Mouse (Mus musculus): Measurements from ENCODE around the gene Tmc4. TPM values are rescaled to one million over a fixed set of nuclear protein-coding genes. Genes with fewer than 3 reads are reported as not detected.

Tmc4 gene
- polyA plus RNA-seq, 1 experiment from 2014 or later = 6.2 TPM

- Histone ChIP-seq H3K9me3 (ENCODE audit: control insufficient read depth, low read length) (no peaks in the 10 kb centered on the region), H3K4me1 (ENCODE audit: control insufficient read depth, insufficient read depth, low read length) (peaks cover 16% of the 10 kb centered on the region; the same call in 1 of the 2 replicates), H3K4me3 (ENCODE audit: low read depth, low read length) (peak overlapping the region; percentile 56), H3K27me3 (ENCODE audit: control insufficient read depth, insufficient read depth, low read length) (no peaks in the 10 kb centered on the region), H3K4me2 (ENCODE audit: low read depth, low read length) (peak overlapping the region; percentile 78), H3K36me3 (ENCODE audit: control insufficient read depth, insufficient read depth, low read length) (0 out of 2 replicates have a peak, but pooled peaks cover 4% of the 10 kb centered on the region), H3K27ac (ENCODE audit: low read depth, low read length) (peak overlapping the region; percentile 85), H3K9ac (replicated peaks; ENCODE audit: low read depth, low read length) (peak overlapping the region; percentile 76)
- peak; percentile 42 for ATAC-seq (ENCODE audit: low read depth)
- under 1% methylated on average over 47 of the region's 55 CpGs for WGBS
These were observed 17.0 kb upstream of the Tmc4 start for GRCm38 (mm10) chr7:3694076-3694948.

DNA sequence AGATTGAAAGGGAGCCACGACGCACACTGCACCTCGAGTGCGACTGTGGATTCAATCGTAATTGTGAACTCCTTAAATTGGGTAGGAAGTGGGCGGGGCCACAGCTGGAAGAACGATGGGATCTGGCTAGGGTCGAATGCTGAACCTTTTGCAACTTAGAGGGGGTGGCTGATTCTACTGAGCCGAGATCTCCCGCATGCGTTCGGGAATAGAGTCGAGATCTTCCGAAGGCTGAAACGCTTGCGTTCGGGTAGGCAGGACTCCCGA lies 16.4 kb upstream of the Tmc4 start:
- no peak for ATAC-seq (ENCODE audit: low read depth)
- Histone ChIP-seq H3K4me3 (ENCODE audit: low read depth, low read length) (peak overlapping the region; percentile 56), H3K27ac (ENCODE audit: low read depth, low read length) (peak overlapping the region; percentile 85), H3K4me2 (ENCODE audit: low read depth, low read length) (peak overlapping the region; percentile 78), H3K9ac (replicated peaks; ENCODE audit: low read depth, low read length) (peak overlapping the region; percentile 76), H3K4me1 (ENCODE audit: control insufficient read depth, insufficient read depth, low read length) (peaks cover 16% of the 10 kb centered on the region; the same call in 1 of the 2 replicates), H3K36me3 (ENCODE audit: control insufficient read depth, insufficient read depth, low read length) (0 out of 2 replicates have a peak, but pooled peaks cover 4% of the 10 kb centered on the region), H3K27me3 (ENCODE audit: control insufficient read depth, insufficient read depth, low read length) (no peaks in the 10 kb centered on the region), H3K9me3 (ENCODE audit: control insufficient read depth, low read length) (no peaks in the 10 kb centered on the region)
- WGBS = under 1% methylated on average over 18 of the region's 18 CpGs

DNA sequence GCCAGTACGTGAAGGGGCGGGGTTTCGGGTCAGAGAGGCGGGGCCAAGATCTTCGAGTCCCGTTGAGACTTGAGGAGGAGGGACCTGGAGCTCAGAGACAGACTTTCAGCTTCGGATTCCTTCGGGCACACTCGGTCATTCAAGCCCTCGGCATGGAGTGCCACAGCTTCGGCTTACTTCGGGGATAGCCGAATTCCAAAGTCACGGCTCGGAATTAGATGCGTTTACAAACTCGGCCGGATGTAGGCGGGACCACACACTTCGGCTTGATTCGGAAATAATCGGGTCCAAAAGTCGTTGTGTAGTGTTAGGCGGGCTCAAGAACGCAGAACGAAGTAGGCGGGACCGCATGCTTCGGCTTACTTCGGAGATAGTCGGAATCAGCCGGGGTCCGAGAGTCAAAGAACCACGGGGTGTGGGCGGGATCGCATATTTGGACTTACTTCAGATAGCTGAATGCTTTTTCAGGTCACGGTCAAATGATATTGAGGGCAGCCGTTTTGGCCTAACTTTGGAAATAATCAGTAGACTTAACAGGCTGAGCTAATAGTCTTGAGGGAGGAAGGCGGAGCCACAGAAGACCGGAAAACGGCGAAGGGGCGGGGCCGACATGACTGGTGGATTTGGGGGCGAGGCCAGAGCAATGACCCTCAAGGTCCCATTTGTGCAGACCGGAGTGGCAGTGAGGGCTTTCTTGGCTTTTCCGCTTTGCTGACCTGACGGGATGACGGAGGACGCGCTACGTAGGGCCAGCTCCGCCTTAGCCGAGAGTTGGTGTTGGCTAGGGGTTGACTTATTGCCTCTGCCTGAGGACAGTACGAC lies 15.8 kb upstream of the Tmc4 start, which contains the start of gene Mboat7:
Gene Mboat7, minus strand, starts transcription at position 537 of the 822 bp plus-strand sequence.
- Histone ChIP-seq H3K9me3 (ENCODE audit: control insufficient read depth, low read length) (no peaks in the 10 kb centered on the region), H3K27ac (ENCODE audit: low read depth, low read length) (peak within 1 kb of the TSS; percentile 85), H3K4me2 (ENCODE audit: low read depth, low read length) (peak within 1 kb of the TSS; percentile 78), H3K4me1 (ENCODE audit: control insufficient read depth, insufficient read depth, low read length) (peaks cover 16% of the 10 kb centered on the region; the same call in 1 of the 2 replicates), H3K4me3 (ENCODE audit: low read depth, low read length) (peak within 1 kb of the TSS; percentile 56), H3K36me3 (ENCODE audit: control insufficient read depth, insufficient read depth, low read length) (0 out of 2 replicates have a peak, but pooled peaks cover 4% of the 10 kb centered on the region), H3K9ac (replicated peaks; ENCODE audit: low read depth, low read length) (peak within 1 kb of the TSS; percentile 76), H3K27me3 (ENCODE audit: control insufficient read depth, insufficient read depth, low read length) (no peaks in the 10 kb centered on the region)
- ATAC-seq (ENCODE audit: low read depth) = peak; percentile 92
- WGBS = under 1% methylated on average over 55 of the region's 55 CpGs

DNA sequence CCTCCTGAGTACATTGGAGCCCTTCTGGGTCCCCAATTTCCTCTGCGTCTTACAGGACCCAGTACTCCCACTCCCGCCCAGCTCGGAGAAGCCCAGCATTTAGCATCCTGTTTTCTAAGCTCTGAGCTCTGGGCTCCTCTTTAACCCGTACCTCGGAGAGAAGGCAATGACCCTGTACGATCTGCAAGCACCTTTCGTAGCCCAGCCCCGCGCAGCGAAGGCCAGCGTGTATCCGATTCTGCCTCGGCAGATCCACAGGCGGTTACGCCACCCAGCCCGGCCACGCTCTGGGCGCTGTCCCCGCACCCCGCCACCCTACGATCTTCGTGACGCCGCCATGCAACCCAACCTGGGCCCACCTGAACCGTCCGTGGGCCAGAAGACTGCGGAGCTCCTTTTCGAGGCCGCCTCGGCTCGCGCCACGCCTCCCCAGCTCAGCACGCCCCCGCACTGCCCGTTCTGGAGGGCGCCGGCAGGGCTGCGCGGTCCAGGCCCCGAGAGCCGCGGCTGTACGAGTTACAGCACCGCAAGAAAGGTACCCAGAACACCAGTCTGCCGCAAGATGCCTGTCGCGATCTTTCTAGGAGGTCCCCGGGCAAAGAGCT lies 15.1 kb upstream of the Tmc4 start, which contains the start of gene Tsen34:
Gene Tsen34, plus strand, starts transcription at position 482 of the 605 bp plus-strand sequence.
- peaks cover 16% of the 10 kb centered on the region; the same call in 1 of the 2 replicates for H3K4me1 ChIP-seq (ENCODE audit: control insufficient read depth, insufficient read depth, low read length)
- under 1% methylated on average over 49 of the region's 49 CpGs for WGBS
- ATAC-seq (ENCODE audit: low read depth) = peak; percentile 72

DNA sequence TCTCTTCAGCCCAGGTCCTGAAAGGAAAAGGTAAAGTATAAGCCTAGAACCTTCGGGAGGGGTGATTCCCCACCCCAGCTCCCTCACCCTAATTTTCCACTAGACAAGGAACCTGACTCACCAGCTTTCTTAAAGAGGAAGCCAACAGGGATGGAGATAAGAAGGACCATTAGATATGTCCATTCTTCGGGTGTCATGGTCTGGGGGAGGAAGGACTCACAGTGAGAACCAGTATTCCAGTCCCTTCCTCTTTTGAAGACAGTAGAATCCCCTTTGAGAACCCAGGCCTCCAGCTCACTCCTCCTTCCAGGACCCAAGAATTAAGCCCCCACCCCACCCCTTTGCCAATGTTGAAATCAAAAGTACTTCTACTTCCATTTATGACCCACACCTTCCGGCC lies 14.6 kb upstream of the Tmc4 start:
- Histone ChIP-seq H3K9me3 (ENCODE audit: control insufficient read depth, low read length) (no peaks in the 10 kb centered on the region), H3K27me3 (ENCODE audit: control insufficient read depth, insufficient read depth, low read length) (no peaks in the 10 kb centered on the region), H3K36me3 (ENCODE audit: control insufficient read depth, insufficient read depth, low read length) (peaks cover 5% of the 10 kb centered on the region; the same call in 1 of the 2 replicates), H3K27ac (ENCODE audit: low read depth, low read length) (peak overlapping the region; percentile 85), H3K4me1 (ENCODE audit: control insufficient read depth, insufficient read depth, low read length) (peaks cover 16% of the 10 kb centered on the region; the same call in 1 of the 2 replicates), H3K4me2 (ENCODE audit: low read depth, low read length) (peak overlapping the region; percentile 78), H3K9ac (replicated peaks; ENCODE audit: low read depth, low read length) (peak overlapping the region; percentile 76), H3K4me3 (ENCODE audit: low read depth, low read length) (peak overlapping the region; percentile 56)
- 26% methylated on average over 3 of the region's 3 CpGs for WGBS
- ATAC-seq (ENCODE audit: low read depth) = no peak

More for the DNA sequence above, 15.1 kb upstream of the Tmc4 start, which contains the start of gene Tsen34:
- H3K9me3 ChIP-seq (ENCODE audit: control insufficient read depth, low read length) = no peaks in the 10 kb centered on the region
- peak within 1 kb of the TSS; percentile 85 for H3K27ac ChIP-seq (ENCODE audit: low read depth, low read length)
- peaks cover 4% of the 10 kb centered on the region; the same call in 1 of the 2 replicates for H3K36me3 ChIP-seq (ENCODE audit: control insufficient read depth, insufficient read depth, low read length)
- H3K4me2 ChIP-seq (ENCODE audit: low read depth, low read length) = peak within 1 kb of the TSS; percentile 78
- peak within 1 kb of the TSS; percentile 76 for H3K9ac ChIP-seq (replicated peaks; ENCODE audit: low read depth, low read length)
- H3K4me3 ChIP-seq (ENCODE audit: low read depth, low read length) = peak within 1 kb of the TSS; percentile 56
- H3K27me3 ChIP-seq (ENCODE audit: control insufficient read depth, insufficient read depth, low read length) = no peaks in the 10 kb centered on the region

DNA sequence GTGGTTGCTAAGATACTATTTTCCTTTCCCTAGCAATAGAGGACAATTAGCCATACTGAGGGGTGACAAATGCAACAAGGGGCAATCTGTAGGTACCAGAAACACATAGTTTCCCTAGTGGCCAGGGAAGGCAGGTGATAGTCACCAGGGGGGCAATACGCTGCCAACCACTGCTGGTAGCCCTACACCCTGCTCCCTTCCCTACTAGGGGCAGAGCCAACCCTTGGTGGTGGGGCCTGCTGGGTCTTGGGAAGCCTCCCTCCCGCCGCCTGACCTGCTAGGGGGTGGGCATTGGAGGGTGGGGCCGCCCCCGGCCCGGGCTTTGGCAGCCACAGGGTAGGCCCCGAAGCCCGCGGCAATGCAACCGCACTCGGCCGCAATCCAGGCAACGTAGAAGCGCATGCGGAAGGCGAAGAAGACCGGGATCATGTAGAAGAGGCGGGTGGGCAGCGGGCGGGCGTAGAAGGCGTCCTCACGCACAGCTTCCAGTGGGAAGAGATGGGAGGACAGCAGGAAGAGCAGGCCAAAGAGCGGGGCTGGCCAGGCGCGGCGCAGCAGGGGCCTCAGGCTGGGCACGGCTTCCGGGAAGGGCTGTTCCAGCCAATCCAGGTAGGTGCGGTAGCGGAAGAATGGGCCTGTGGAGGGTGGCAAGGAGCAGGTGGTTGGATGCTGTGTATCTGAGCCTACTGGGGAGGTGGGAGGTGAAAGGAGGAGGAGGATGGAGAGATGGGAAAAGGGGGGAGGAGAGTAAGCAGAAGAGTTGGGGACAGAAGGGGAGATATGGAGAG lies 8.2 kb upstream of the Tmc4 start:
- Histone ChIP-seq H3K27me3 (ENCODE audit: control insufficient read depth, insufficient read depth, low read length) (no peaks in the 10 kb centered on the region), H3K9ac (replicated peaks; ENCODE audit: low read depth, low read length) (no peak overlapping the region)

GRCm38 (mm10) chr7:3684698-3685097 lies 7.3 kb upstream of the Tmc4 start:
- 69% methylated on average over 8 of the region's 8 CpGs for WGBS
- peaks cover 23% of the 10 kb centered on the region for H3K36me3 ChIP-seq (ENCODE audit: control insufficient read depth, insufficient read depth, low read length)
- no peak overlapping the region for H3K9ac ChIP-seq (replicated peaks; ENCODE audit: low read depth, low read length)
- no peaks in the 10 kb centered on the region for H3K4me1 ChIP-seq (ENCODE audit: control insufficient read depth, insufficient read depth, low read length)
- no peak overlapping the region for H3K4me3 ChIP-seq (ENCODE audit: low read depth, low read length)
- H3K27me3 ChIP-seq (ENCODE audit: control insufficient read depth, insufficient read depth, low read length) = no peaks in the 10 kb centered on the region
- H3K4me2 ChIP-seq (ENCODE audit: low read depth, low read length) = no peak overlapping the region
- peak overlapping the region; percentile 7; the same call in 1 of the 2 replicates for H3K27ac ChIP-seq (ENCODE audit: low read depth, low read length)
- ATAC-seq (ENCODE audit: low read depth) = no peak
- H3K9me3 ChIP-seq (ENCODE audit: control insufficient read depth, low read length) = no peaks in the 10 kb centered on the region

More for the DNA sequence above, 8.2 kb upstream of the Tmc4 start:
- H3K4me3 ChIP-seq (ENCODE audit: low read depth, low read length) = no peak overlapping the region
- no peak overlapping the region for H3K27ac ChIP-seq (ENCODE audit: low read depth, low read length)
- 83% methylated on average over 30 of the region's 31 CpGs for WGBS
- H3K4me1 ChIP-seq (ENCODE audit: control insufficient read depth, insufficient read depth, low read length) = no peaks in the 10 kb centered on the region
- H3K9me3 ChIP-seq (ENCODE audit: control insufficient read depth, low read length) = no peaks in the 10 kb centered on the region
- H3K4me2 ChIP-seq (ENCODE audit: low read depth, low read length) = no peak overlapping the region
- peak; percentile 16; the same call in 1 of the 2 replicates for ATAC-seq (ENCODE audit: low read depth)
- H3K36me3 ChIP-seq (ENCODE audit: control insufficient read depth, insufficient read depth, low read length) = peaks cover 23% of the 10 kb centered on the region

Data from neural tube, embryonic 14.5 days (tissue).